Mouse (Mus musculus) spleen, postnatal 14 days (tissue): ENCODE measurements around the gene Gdpd1.
A peak's percentile ranks its signal among the peaks of the same experiment; 100 is the strongest.
"Not testable (repeated sequence)": the region's sequence is repeated elsewhere in the genome, so short reads cannot be mapped to it uniquely, and the experiment has no call there.

Source experiments
- DNase-seq, 2 experiments: peaks; one replicate each; pipeline ENCODE4 v3.0.0; 2021 to 2022; ENCODE audit warnings: low spot score in 2 of 2

Gdpd1 gene

DNA sequence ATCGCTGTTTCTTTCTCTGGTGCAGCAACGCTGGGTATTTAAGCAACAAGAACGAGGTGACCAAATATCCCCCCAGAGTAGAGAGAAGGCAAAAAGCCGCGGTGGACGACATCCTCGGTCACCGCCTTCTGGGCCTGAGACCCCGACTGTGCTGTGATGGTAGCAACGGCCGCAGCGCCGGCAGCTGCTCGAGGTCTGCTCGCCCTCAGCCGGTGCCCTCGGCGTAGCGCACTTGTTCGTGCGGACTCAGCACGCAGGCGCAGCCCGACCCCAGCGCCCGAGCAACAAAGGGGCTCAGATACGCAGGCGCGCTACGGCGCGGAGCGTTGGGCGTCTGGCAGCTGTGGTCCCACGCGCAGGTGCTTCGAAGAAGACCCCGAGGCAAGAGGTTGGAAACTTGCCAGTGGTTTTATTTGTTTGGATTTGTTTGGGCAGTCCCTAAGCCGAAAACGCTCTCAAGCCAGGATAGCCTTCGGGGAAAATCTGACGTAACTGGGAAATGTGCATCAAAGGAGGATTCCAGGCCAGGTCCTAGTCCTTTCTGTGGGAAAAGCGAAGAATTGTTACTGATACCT is at the start of gene Gdpd1:
Gene Gdpd1, minus strand, starts transcription at position 197 of the 575 bp plus-strand sequence.
- peak; percentile 69 to 76 for DNase-seq

DNA sequence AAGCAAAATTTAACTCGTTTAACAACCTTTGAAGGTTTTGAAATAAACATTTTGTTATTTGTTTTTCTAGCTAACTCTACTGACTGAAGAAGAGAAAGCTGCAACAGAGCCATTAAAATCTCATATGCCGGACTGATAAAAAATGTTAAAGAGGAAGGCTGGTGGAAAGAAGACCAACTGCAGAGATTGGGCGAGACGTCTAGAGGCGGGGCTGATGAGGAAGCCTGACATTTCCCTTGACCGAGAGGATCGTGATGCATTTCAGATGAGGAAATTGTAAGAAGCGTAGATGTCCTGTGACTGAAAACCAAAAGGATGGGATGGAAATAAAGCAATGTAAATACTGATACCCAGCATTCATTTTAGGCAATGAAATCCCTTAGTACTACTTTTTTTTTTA is 48.0 kb upstream of the Gdpd1 start:
- no peak for DNase-seq

DNA sequence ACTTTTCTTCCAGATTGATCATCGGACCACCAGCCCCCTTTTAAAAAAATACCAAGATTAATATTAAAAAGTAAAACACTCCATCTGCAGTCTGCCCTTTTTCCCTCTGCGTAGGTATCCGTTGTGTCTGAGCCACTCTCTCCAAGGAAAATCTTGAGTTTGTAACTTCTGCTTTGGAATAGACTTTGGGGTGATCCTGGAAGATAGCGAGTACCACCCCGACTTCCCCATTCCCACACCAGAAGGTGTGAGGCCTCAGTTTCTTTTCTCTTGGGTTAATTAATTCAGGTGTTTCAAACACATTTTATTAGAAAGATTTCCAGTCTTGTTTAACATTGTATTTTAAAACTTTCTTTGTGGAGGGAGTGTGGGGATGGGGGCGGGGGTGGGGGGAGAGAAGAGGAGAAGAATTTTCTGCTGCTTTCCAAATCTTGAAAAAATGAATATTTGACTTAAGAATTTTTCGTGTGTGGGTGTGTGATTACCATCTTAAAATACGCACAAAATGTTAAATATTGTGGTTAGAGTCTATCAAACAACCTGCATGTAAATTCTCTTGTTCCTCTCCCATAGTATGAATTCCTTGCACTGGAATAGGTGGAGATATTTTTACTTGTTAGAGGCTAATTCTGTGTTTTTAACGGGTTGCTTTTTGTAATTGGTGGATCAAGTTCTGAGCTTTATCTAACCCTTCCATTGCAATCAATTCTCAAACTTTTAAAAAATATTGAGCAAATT is 36.5 kb upstream of the Gdpd1 start:
- DNase-seq = no peak

DNA sequence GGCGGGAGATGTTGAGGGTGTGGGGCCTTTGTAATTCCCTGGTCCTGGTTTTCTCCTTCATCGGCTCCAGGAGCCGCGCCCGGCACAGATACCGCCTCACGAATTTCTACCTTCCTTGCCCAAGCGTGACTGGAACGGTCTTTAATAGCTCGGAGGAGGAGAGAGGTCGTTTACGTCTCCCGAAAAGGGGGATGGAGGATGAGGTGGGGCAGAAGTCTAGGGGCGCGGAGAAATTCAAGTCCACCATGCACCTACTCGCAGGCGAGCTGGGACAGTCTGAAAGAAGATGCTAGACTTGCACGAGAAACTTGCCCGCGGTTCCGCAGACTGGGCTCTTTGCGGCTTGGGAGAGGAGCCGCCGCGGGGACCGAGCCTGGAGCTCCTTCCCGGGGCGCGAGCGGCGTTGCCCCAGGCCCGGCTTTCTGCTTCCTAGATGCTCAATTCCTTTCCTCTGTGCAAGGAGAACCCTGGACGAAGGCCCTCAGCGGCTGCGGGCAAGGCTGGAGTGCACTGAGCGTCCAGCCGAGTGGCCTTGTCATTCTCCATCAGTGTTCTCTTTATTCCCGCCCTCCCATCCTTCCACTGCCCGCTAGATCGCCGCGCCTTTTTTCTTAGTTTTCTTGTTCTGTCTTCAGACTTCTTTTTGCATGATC is 35.8 kb upstream of the Gdpd1 start:
- peak in 1 of 2 experiments; percentile 10 for DNase-seq

DNA sequence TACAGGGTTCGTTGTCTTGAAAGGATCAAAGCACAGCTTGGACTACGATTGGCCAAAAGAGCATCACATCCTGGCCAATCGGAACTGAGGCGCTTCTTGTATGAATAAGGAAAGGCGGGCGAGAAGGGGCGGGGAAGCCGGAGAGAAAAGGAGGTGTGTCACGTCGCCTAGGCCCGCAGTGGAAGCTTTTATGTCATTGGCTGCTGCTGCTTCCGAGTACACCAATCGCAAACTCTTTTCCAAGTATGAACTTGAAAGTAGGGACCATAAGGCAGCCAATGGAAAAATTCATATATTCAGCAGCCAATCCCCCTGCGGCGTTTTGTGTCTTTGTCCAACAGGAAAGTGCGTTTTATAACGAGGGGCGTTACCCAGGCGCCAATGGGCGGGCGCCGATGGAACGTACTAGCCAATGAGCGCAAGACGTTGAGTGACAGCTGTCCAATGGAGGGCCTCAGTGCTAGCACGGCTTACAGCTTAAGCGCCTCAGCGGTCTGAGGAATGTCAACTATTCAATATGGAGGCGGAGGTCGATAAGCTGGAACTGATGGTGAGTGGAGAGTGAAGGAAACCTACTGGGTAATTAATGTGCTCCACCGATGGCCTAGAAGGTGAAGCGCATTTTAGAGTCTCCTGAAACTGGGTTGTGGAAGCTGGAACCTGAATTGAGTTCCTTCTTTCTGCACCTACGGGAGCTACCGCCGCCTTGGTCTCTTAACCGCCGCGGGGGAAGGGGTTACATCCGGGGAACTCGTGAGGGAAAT is 35.1 kb upstream of the Gdpd1 start, which contains the start of gene Ska2:
Gene Ska2, plus strand, starts transcription at position 480 of the 764 bp plus-strand sequence.
- DNase-seq = peak; percentile 93

DNA sequence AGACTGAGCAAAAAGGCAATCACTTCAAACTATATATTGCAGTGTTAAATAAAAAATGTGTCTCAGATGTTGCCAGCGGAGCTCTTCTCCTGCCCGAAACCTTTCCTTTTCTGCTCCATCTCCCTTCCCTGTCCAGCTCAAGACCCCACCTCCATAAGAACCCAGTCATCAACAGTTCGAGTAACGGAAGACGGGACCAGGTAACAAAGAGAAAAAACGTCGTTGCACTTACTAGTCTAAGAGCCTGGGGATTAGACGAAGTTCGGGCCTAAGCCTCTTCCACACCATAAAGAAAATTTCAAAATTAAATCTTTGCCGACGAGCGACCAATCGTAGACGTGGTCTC is 34.5 kb upstream of the Gdpd1 start, which contains the start of gene Prr11:
Gene Prr11, minus strand, starts transcription at position 300 of the 346 bp plus-strand sequence.
- no peak for DNase-seq

DNA sequence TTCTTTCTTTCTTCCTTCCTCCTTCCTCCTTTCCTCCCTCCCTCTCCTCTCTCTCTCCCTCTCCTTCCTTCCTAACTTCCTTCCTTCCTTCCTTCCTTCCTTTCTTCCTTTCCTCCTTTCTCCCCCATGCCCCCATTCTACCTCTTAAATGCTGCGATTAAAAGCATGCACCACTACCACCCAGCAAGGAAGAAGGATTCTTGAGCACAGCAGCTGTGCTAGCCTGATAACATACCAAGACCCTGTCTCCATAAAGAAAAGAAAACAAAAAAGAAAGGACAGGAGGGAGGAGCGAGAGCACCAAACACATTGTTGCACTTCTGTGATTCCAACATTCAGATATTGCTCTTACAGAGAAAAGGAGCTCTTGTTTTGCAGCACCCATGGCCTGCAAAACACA is 13.3 kb upstream of the Gdpd1 start:
- no peak for DNase-seq

DNA sequence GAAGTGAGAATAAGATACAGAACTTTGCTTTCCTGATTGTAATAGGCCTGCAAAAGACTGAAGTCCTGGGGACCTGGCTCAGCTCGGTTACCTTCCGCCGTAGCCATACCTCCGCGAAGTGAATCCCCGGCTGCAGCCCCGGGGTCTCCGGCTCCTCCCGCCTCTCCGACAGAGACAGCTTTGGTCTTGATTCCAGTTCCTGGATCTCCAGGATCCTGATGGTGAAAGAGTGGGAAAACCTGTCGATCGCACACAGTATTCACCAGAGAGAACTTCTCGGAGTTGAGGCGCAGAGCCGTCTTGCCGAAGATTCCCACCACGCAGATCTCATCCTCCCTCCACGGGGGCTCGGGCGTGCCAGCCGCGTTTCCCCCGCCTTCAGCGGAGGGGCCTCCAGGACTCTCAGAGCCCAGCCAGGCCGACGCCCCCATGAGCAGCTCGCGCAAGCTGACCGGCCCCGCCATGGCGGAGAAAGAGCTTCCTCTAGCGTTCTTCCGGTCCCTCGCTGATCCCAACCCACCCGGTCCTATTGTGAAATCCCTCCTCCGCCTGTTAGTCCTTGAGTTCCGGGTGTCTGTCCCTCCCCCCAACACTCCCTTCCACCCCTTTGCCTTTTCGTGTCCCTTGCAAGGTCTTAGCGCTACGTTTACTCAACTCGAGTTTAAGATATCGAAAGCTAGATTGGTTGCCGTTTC is 12.6 kb upstream of the Gdpd1 start, which contains the start of gene Smg8:
Gene Smg8, minus strand, starts transcription at position 485 of the 695 bp plus-strand sequence.
- DNase-seq = peak; percentile 63 to 74

DNA sequence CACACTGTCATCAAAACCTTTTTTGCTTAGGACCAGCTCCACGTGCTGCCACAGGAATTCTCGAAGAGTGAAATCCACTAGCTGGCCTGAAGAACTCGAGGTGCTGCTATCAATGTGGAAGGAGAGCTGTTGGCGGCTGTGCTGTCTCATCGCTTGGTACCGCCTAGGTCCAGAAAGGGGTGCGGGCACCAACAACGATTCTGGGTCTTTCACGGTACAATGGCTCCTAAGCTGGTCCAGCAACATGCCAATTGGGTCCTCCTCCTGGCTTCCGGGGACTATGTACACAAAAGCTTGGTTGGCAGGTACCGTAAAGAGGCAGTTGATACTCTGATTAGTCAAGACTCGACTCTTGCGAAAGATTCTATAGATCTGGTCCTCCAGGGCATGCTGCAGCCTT is 11.6 kb upstream of the Gdpd1 start:
- no peak for DNase-seq

DNA sequence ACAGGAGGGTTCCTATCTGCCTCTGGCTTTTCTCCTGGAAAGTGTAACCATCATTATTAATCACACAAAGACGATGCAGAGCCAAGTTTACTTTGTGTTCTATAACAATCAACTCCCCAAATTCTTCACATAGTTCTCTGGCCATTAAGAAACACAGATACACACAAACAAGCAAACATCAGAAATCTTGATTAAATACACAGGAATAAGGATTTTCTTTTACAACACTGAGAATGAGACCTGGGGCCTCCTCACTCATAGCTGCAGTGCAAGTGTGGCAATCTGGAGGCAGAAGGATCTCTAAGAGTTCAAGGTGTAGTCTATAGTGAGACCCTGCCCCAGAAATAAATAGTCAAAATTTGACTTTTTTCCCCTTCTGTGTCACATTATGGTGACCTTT is 9.8 kb upstream of the Gdpd1 start:
- DNase-seq = no peak

DNA sequence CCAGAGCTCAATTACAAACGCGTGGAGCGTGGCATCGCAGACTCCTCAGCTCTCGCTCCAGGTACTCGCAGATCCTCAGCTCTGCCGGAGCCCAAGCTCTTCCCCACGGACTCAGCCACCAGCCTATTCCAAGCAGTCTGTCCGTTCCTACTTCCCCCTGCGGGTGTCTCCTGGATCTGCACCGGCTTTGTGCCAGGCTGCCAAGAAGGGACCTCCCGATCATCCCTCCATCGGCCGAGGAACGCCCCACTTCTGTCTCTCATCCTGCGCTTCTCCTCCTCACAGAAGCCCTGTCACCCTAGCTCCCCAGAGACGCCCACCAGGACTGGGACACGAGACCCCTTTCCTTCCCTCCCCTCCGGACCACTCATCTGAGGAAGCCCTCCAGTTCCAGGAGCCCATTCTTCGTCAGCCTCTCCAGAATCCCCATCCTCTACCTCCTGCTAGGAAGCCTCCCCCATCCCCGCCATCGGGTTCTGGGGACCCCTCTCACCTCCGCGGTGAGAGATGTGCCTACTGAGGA is 458 bp downstream of the Gdpd1 start:
- DNase-seq = peak; percentile 20 to 36

DNA sequence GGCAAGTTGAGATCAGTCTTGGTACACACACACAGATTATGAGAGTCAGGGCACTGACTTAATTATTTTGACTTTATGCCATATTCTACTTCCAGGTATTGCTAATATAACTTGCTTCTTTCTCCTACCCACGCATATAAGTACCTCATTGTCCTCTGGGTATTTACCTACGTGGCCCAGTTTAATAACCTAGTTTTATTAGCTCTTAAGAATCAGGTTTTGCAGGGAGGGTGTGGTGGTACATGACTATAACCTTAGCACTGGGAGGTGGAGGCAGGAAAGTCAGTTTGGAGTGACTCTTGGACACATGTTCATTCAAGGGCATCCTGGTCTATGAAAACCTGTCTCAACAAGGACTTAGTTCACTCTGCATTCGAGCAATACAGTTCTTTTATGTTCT is 11.8 kb downstream of the Gdpd1 start:
- DNase-seq = no peak

DNA sequence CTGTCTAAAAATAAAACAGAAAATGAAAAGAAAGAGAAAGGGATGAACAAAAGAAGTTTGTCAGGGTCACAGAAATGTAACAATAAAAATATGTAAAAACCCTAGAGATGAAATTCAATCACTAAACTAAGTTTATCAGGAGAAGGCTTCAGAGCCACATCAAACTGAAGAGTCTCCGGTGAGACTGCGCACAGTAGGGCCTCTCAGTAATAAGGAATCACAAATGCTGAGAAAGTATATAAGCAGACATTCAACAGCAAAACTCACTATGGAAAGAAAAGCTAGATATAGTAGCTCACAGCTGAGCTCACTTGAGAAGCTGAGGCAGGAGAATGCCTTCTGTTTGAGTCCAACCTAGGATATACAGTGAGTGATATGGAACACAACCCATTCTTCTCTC is 13.5 kb downstream of the Gdpd1 start:
- no peak for DNase-seq

DNA sequence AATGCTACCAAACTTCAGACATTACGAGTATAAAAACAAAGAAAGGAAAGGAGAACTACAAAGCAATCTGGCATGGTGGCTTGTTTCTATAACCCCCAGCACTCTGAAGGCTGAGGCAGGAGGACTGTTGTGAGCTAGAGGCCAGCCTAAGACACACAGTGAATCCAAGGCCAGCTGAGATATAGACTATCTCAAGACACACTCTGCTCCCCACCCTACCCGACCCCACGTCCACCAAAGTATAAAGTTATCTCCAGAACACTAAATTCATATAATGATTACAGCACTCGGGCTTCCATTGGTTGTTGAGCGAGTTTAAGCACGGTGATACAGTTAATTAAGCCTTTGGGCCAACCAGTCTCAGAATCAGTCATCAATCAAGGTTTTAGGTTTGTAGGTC is 17.6 kb downstream of the Gdpd1 start:
- DNase-seq = no peak

DNA sequence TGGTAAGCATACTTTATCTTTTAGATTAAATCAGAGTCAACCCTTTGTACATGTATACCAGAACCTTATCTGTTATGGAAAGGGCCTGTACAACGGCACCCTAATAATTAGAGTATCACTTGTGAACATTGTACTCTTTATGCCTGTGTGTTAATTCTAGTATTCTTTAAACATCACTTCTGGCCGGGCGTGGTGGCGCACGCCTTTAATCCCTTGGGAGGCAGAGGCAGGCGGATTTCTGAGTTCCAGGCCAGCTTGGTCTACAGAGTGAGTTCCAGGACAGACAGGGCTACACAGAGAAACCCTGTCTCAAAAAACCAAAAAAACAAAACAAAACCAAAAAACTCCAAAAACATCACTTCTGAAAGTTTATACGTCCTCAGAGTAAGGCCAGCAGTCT is 25.0 kb downstream of the Gdpd1 start:
- DNase-seq = not testable (repeated sequence)

DNA sequence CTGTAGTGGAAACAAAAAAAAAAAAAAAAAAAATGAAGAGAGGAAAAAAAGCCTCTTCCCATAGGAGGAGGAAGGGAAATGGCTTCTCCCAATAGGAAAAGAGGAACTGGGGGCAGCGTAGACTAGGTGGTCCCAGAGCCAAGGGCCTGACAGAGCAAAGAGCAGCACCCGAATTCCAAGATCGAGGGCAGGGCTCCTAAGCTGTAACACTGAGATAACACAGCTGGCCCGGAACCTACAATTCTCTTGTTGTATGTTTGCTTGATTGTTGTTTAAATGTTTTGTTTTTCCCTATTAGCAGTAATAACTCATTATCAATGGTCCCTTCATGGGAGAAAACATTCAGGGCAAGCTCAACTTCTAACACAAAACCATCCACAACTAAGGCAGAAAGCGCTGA is 26.9 kb downstream of the Gdpd1 start:
- no peak for DNase-seq

DNA sequence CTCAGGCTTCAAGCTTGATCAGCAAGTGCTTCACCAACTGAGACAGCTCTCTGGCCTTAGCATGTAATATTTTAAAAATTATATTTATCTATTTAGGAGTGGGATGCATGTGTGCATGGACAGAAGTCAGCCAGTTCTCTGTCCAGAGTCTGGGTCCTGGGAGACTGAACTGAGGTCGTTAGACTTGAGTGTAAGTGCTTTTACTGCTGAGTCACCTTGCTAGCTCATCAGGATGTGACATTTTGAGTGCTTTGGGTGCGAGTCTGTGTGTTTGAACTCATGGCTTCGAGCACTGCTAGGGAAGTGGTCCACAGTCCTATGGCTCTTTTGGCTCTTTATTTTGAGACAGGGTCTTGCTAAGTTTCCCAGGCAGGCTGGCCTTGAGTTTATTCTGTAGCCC is 30.8 kb downstream of the Gdpd1 start:
- no peak for DNase-seq

DNA sequence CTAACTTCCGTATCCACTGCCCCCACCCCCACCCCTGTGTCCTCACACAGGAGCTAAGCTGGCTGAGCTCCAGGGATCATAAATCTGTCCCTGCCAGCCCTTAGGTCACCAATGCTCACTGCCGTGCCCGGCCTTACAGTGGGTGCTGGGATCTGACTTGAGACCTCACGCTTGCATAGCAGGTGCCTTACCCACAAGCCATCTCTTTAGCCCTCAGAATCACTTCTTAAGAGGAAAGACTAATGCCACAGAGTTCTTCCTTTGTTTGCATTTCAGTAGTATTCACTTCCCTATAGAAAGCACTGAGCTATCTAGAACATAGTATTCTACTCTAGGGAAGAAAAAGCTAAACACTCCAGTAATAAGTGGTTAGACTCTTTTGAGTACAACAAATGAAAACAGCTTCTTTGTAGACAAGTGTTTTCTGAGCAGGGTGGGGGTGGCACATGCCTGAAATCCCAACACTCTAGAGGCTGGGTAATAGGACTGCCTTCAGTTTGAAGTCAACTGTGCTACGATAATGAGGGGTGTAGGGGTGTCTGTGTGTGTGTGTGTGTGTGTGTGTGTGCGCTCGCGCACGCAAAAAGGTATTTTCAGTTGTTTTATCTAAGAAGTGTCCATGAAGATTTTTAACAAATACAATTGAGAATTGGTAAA is 34.4 kb downstream of the Gdpd1 start:
- DNase-seq = no peak

DNA sequence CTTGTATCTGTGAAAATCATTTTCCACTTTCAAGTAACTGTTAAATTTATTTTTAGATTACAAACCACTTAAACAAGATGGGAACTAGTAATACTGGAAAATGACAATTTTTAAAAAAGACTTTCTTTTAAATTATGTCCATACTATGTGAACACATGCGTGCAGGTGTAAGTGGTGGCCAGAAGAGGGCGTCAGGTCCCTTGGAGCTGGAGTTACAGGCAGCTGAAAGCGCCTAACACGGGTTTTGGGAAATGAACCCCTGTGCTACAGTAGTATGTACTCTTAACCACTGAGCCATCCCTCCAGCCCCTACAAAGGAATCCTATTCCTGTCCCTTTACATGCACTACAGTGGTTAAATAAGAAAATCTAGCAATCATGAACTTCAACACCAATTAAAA is 37.7 kb downstream of the Gdpd1 start:
- no peak for DNase-seq

DNA sequence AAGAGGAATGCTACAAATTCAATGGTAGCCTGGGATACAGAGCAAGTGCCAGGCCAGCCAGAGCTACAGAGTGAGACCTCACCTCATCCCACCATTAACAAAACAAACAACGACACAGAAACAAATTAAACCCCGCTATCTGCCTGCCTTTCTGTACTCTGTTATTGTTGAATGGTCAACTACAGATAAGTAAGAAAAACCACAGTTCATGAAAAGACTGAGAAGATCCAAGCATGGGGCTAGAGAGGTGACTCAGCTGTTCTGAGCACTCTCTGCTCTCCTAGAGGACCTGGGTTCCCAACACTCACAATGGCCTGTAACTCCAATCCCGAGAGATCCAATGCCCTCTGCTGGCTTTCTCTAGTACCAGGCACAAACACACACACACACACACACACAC is 45.6 kb downstream of the Gdpd1 start:
- DNase-seq = no peak
